Mouse (Mus musculus): ENCODE results near the gene Xlr3b. TPM values are rescaled to one million over a fixed set of nuclear protein-coding genes. Genes with fewer than 3 reads are reported as not detected.

Xlr3b gene
- polyA plus RNA-seq, 1 experiment from 2014 or later: 12.8 TPM

Other genes with a start within 250 kb of the Xlr3b start
- gene Zfp185, start 204.9 kb upstream of the Xlr3b start, polyA plus RNA-seq (2016; fragmentation: Nextera tagmentation; extraction: Ambion mirVana): 3.7 and 5.1 TPM in 2 replicates
- 0.09 and 0.11 TPM in 2 replicates for gene Pnma5, start 155.1 kb upstream of the Xlr3b start, polyA plus RNA-seq (2016; fragmentation: Nextera tagmentation; extraction: Ambion mirVana)
- 0.25 and 0.51 TPM in 2 replicates for gene Pnma3, start 127.4 kb upstream of the Xlr3b start, polyA plus RNA-seq (2016; fragmentation: Nextera tagmentation; extraction: Ambion mirVana)
- 1.5 TPM in 1 of 2 replicates, not detected in the other for gene Xlr4a, start 109.7 kb upstream of the Xlr3b start, polyA plus RNA-seq (2016; fragmentation: Nextera tagmentation; extraction: Ambion mirVana)
- 2.1 and 2.7 TPM in 2 replicates for gene Xlr3a, start 95.1 kb upstream of the Xlr3b start, polyA plus RNA-seq (2016; fragmentation: Nextera tagmentation; extraction: Ambion mirVana)
- 0.24 and 0.26 TPM in 2 replicates for gene Gm14685, start 75.2 kb upstream of the Xlr3b start, polyA plus RNA-seq (2016; fragmentation: Nextera tagmentation; extraction: Ambion mirVana)
- not detected in 2 replicates for gene Xlr5b, start 43.4 kb upstream of the Xlr3b start, polyA plus RNA-seq (2016; fragmentation: Nextera tagmentation; extraction: Ambion mirVana)
- gene DXBay18, start 42.8 kb upstream of the Xlr3b start, polyA plus RNA-seq (2016; fragmentation: Nextera tagmentation; extraction: Ambion mirVana): not detected in 2 replicates
- not detected in 2 replicates for gene Spin2d, start 15.2 kb upstream of the Xlr3b start, polyA plus RNA-seq (2016; fragmentation: Nextera tagmentation; extraction: Ambion mirVana)
- 0.45 and 0.68 TPM in 2 replicates for gene Xlr4b, start 22.1 kb downstream of the Xlr3b start, polyA plus RNA-seq (2016; fragmentation: Nextera tagmentation; extraction: Ambion mirVana)
- gene F8a, start 36.1 kb downstream of the Xlr3b start, polyA plus RNA-seq (2016; fragmentation: Nextera tagmentation; extraction: Ambion mirVana): 14.1 and 19.8 TPM in 2 replicates
- gene Xlr4c, start 50.9 kb downstream of the Xlr3b start, polyA plus RNA-seq (2016; fragmentation: Nextera tagmentation; extraction: Ambion mirVana): 0.27 TPM in 1 of 2 replicates, not detected in the other
- 0.20 and 0.30 TPM in 2 replicates for gene Xlr3c, start 73.2 kb downstream of the Xlr3b start, polyA plus RNA-seq (2016; fragmentation: Nextera tagmentation; extraction: Ambion mirVana)
- gene Xlr5a, start 100.8 kb downstream of the Xlr3b start, polyA plus RNA-seq (2016; fragmentation: Nextera tagmentation; extraction: Ambion mirVana): not detected in 2 replicates
- not detected in 2 replicates for gene Xlr5c, start 100.8 kb downstream of the Xlr3b start, polyA plus RNA-seq (2016; fragmentation: Nextera tagmentation; extraction: Ambion mirVana)
- not detected in 2 replicates for gene Gm45015, start 144.6 kb downstream of the Xlr3b start, polyA plus RNA-seq (2016; fragmentation: Nextera tagmentation; extraction: Ambion mirVana)
- 12.6 and 13.4 TPM in 2 replicates for gene Zfp275, start 150.4 kb downstream of the Xlr3b start, polyA plus RNA-seq (2016; fragmentation: Nextera tagmentation; extraction: Ambion mirVana)
- gene Gm18336, start 206.5 kb downstream of the Xlr3b start, polyA plus RNA-seq (2016; fragmentation: Nextera tagmentation; extraction: Ambion mirVana): not detected in 2 replicates
- 0.10 and 0.17 TPM in 2 replicates for gene Zfp92, start 218.9 kb downstream of the Xlr3b start, polyA plus RNA-seq (2016; fragmentation: Nextera tagmentation; extraction: Ambion mirVana)
- gene Trex2, start 243.1 kb downstream of the Xlr3b start, polyA plus RNA-seq (2016; fragmentation: Nextera tagmentation; extraction: Ambion mirVana): 0.16 TPM in 1 of 2 replicates, not detected in the other

All from hindbrain, embryonic 10.5 days (tissue).